Comparison of ENCODE assay signal across 11 mouse cellular contexts in genomic region chr7:143108200-143108599, GRCm38 (mm10). TPM values are rescaled to one million over a fixed set of nuclear protein-coding genes. Genes with fewer than 3 reads are reported as not detected.
DNase-seq lines count a peak whose midpoint lies in the region; ATAC-seq and TF ChIP-seq lines count a peak whose summit lies in the region.
"Had no signal": no experiment of that assay in that cellular context is flagged by ENCODE, and none has a peak within 500 bp of the region (broad histone marks: within the 10 kb centered on the region; RNA-seq: fewer than 3 reads in every experiment).

No protein-coding gene starts in this region.

- H3K36me3 ChIP-seq in hindbrain, postnatal 0 days (ENCODE audit: insufficient read depth, low read length): no peaks in the 10 kb centered on the region
- H3K36me3 ChIP-seq in hindbrain, embryonic 11.5 days (ENCODE audit: control insufficient read depth, insufficient read depth, low read length): no peaks in the 10 kb centered on the region
- H3K36me3 ChIP-seq in heart, embryonic 11.5 days (ENCODE audit: control insufficient read depth, insufficient read depth, low read length): no peaks in the 10 kb centered on the region
- H3K36me3 ChIP-seq in midbrain, embryonic 11.5 days (ENCODE audit: control insufficient read depth, insufficient read depth, low read length): no peaks in the 10 kb centered on the region
- H3K36me3 ChIP-seq: embryonic facial prominence, embryonic 13.5 days had no signal

- H3K4me2 ChIP-seq in hindbrain, postnatal 0 days (ENCODE audit: low read depth, low read length): no peak overlapping the region
- no peak overlapping the region for H3K4me2 ChIP-seq in hindbrain, embryonic 11.5 days (replicated peaks; ENCODE audit: low read depth, low read length)
- H3K4me2 ChIP-seq in heart, embryonic 11.5 days: peak overlapping the region; percentile 83
- H3K4me2 ChIP-seq in midbrain, embryonic 11.5 days: no peak overlapping the region

- H3K9me3 ChIP-seq in hindbrain, postnatal 0 days (ENCODE audit: low read length): no peaks in the 10 kb centered on the region
- H3K9me3 ChIP-seq in hindbrain, embryonic 11.5 days (ENCODE audit: control insufficient read depth, low read length): no peaks in the 10 kb centered on the region
- no peaks in the 10 kb centered on the region for H3K9me3 ChIP-seq in heart, embryonic 11.5 days (replicated peaks; ENCODE audit: control insufficient read depth, low read length)
- H3K9me3 ChIP-seq in midbrain, embryonic 11.5 days (ENCODE audit: control insufficient read depth, low read length): no peaks in the 10 kb centered on the region
- H3K9me3 ChIP-seq: embryonic facial prominence, embryonic 13.5 days had no signal

- WGBS in hindbrain, postnatal 0 days: 32% methylated on average over 5 of the region's 5 CpGs
- WGBS in hindbrain, embryonic 11.5 days: 52% methylated on average over 5 of the region's 5 CpGs
- 45% methylated on average over 5 of the region's 5 CpGs for WGBS in heart, embryonic 11.5 days (ENCODE audit: insufficient replicate concordance)
- WGBS in midbrain, embryonic 11.5 days: 37% methylated on average over 5 of the region's 5 CpGs

- peak; percentile 21; the same call in 1 of the 2 replicates for ATAC-seq in hindbrain, postnatal 0 days
- ATAC-seq in hindbrain, embryonic 11.5 days (ENCODE audit: low FRiP score): no peak
- ATAC-seq in heart, embryonic 11.5 days (replicated peaks; ENCODE audit: insufficient number of reproducible peaks, low FRiP score, low TSS enrichment): no peak
- no peak for ATAC-seq in monocyte, adult 5-6 weeks (replicated peaks; ENCODE audit: insufficient number of reproducible peaks, low FRiP score, low TSS enrichment, poor library complexity, severe bottlenecking)
- ATAC-seq in midbrain, embryonic 11.5 days (ENCODE audit: low FRiP score): no peak

- H3K9ac ChIP-seq in hindbrain, postnatal 0 days (replicated peaks; ENCODE audit: low read length): no peak overlapping the region
- H3K9ac ChIP-seq in hindbrain, embryonic 11.5 days (ENCODE audit: low read depth, low read length): no peak overlapping the region
- 0 out of 2 replicates have a peak overlapping the region, but pooled peaks have one; percentile 22 for H3K9ac ChIP-seq in heart, embryonic 11.5 days (ENCODE audit: low read depth, low read length)
- H3K9ac ChIP-seq in midbrain, embryonic 11.5 days (ENCODE audit: low read length): no peak overlapping the region

- no peak overlapping the region for H3K27ac ChIP-seq in hindbrain, postnatal 0 days
- H3K27ac ChIP-seq in hindbrain, embryonic 11.5 days (ENCODE audit: low read depth, low read length): no peak overlapping the region
- no peak overlapping the region for H3K27ac ChIP-seq in heart, embryonic 11.5 days (ENCODE audit: low read depth, low read length)
- no peak overlapping the region for H3K27ac ChIP-seq in midbrain, embryonic 11.5 days (ENCODE audit: low read depth, low read length)
- H3K27ac ChIP-seq: embryonic facial prominence, embryonic 13.5 days had no signal

- H3K27me3 ChIP-seq in hindbrain, postnatal 0 days (ENCODE audit: insufficient read depth, low read length): peaks cover 34% of the 10 kb centered on the region
- peaks cover 34% of the 10 kb centered on the region for H3K27me3 ChIP-seq in hindbrain, embryonic 11.5 days (ENCODE audit: control insufficient read depth, insufficient read depth, low read length)
- H3K27me3 ChIP-seq in heart, embryonic 11.5 days (ENCODE audit: control insufficient read depth, insufficient read depth, low read length): peaks cover 42% of the 10 kb centered on the region
- peaks cover 36% of the 10 kb centered on the region for H3K27me3 ChIP-seq in midbrain, embryonic 11.5 days (ENCODE audit: control insufficient read depth, insufficient read depth, low read length)

- DNase-seq in hindbrain, postnatal 0 days (ENCODE audit: low spot score): peak; percentile 37
- DNase-seq in hindbrain, embryonic 11.5 days (ENCODE audit: low spot score): no peak
- DNase-seq in kidney, adult 8-10 months: peak; percentile 61 to 75
- DNase-seq in lung, postnatal 14 days: peak; percentile 64
- no peak for DNase-seq in midbrain, embryonic 11.5 days (ENCODE audit: low spot score, missing footprints)
- DNase-seq in left cerebral cortex, adult 11 months (ENCODE audit: low spot score): no peak
- DNase-seq: right cerebral cortex, postnatal 14 days; thymus, postnatal 4 days had no signal

- TF ChIP-seq CTCF in hindbrain, postnatal 0 days (IDR thresholded peaks at IDR 0.05; ENCODE audit: low read depth): peak; percentile 39

- H3K4me3 ChIP-seq in hindbrain, postnatal 0 days (ENCODE audit: low read length): no peak overlapping the region
- no peak overlapping the region for H3K4me3 ChIP-seq in hindbrain, embryonic 11.5 days (ENCODE audit: low read depth, low read length)
- peak overlapping the region; percentile 51 for H3K4me3 ChIP-seq in heart, embryonic 11.5 days (ENCODE audit: low read depth, low read length)
- no peak overlapping the region for H3K4me3 ChIP-seq in midbrain, embryonic 11.5 days (ENCODE audit: low read depth, low read length)

- H3K4me1 ChIP-seq in hindbrain, postnatal 0 days (ENCODE audit: insufficient read depth, low read length): no peaks in the 10 kb centered on the region
- H3K4me1 ChIP-seq in hindbrain, embryonic 11.5 days (replicated peaks; ENCODE audit: control insufficient read depth, insufficient read depth, low read length): 0 out of 2 replicates have a peak, but pooled peaks cover 2% of the 10 kb centered on the region
- H3K4me1 ChIP-seq in heart, embryonic 11.5 days (ENCODE audit: control insufficient read depth, insufficient read depth, low read length): peaks cover 60% of the 10 kb centered on the region
- H3K4me1 ChIP-seq in midbrain, embryonic 11.5 days (ENCODE audit: control insufficient read depth, insufficient read depth, low read length): peaks cover 3% of the 10 kb centered on the region

RNA-seq across cellular contexts. Expression of gene Kcnq1, which starts 2.0 kb away (rescaled TPM):
- 1.2 and 1.9 TPM in 2 replicates for total RNA-seq in hindbrain, postnatal 0 days (2014; rRNA removed)
- 1.1 and 1.4 TPM in 2 replicates for polyA plus RNA-seq in hindbrain, postnatal 0 days (2015; fragmentation: Nextera tagmentation; extraction: Ambion mirVana)
- polyA plus RNA-seq in hindbrain, embryonic 11.5 days (2014; fragmentation: Nextera tagmentation; extraction: Ambion mirVana): 1.7 and 2.5 TPM in 2 replicates
- polyA plus RNA-seq in heart, embryonic 11.5 days (2014; fragmentation: Nextera tagmentation; extraction: Ambion mirVana): 9.2 and 12.1 TPM in 2 replicates
- total RNA-seq in monocyte, adult 5-6 weeks (2017): not detected in 3 replicates
- 1.1 and 1.6 TPM in 2 replicates for polyA plus RNA-seq in midbrain, embryonic 11.5 days (2014; fragmentation: Nextera tagmentation; extraction: Ambion mirVana)

RNA-seq across cellular contexts. Expression of gene Trpm5, which starts 13.8 kb away (rescaled TPM):
- total RNA-seq in hindbrain, postnatal 0 days (2014; rRNA removed): 2.1 and 3.0 TPM in 2 replicates
- 2.0 and 2.6 TPM in 2 replicates for polyA plus RNA-seq in hindbrain, postnatal 0 days (2015; fragmentation: Nextera tagmentation; extraction: Ambion mirVana)
- 0.27 and 0.88 TPM in 2 replicates for polyA plus RNA-seq in hindbrain, embryonic 11.5 days (2014; fragmentation: Nextera tagmentation; extraction: Ambion mirVana)
- 1.2 and 2.4 TPM in 2 replicates for polyA plus RNA-seq in heart, embryonic 11.5 days (2014; fragmentation: Nextera tagmentation; extraction: Ambion mirVana)
- total RNA-seq in monocyte, adult 5-6 weeks (2017): 0.11 TPM in 1 of 3 replicates, not detected in the others
- polyA plus RNA-seq in midbrain, embryonic 11.5 days (2014; fragmentation: Nextera tagmentation; extraction: Ambion mirVana): 0.57 and 0.70 TPM in 2 replicates

RNA-seq across cellular contexts. Expression of gene Tssc4, which starts 39.2 kb away (rescaled TPM):
- total RNA-seq in hindbrain, postnatal 0 days (2014; rRNA removed): 106 and 118 TPM in 2 replicates
- polyA plus RNA-seq in hindbrain, postnatal 0 days (2015; fragmentation: Nextera tagmentation; extraction: Ambion mirVana): 101 and 102 TPM in 2 replicates
- polyA plus RNA-seq in hindbrain, embryonic 11.5 days (2014; fragmentation: Nextera tagmentation; extraction: Ambion mirVana): 59.0 and 63.8 TPM in 2 replicates
- 36.2 and 48.4 TPM in 2 replicates for polyA plus RNA-seq in heart, embryonic 11.5 days (2014; fragmentation: Nextera tagmentation; extraction: Ambion mirVana)
- total RNA-seq in monocyte, adult 5-6 weeks (2017): 5.2 to 10.4 TPM (median 8.2 TPM) in 3 replicates
- 61.1 and 63.8 TPM in 2 replicates for polyA plus RNA-seq in midbrain, embryonic 11.5 days (2014; fragmentation: Nextera tagmentation; extraction: Ambion mirVana)

RNA-seq across cellular contexts. Expression of gene Cd81, which starts 55.7 kb away (rescaled TPM):
- total RNA-seq in hindbrain, postnatal 0 days (2014; rRNA removed): 758 and 776 TPM in 2 replicates
- 708 and 751 TPM in 2 replicates for polyA plus RNA-seq in hindbrain, postnatal 0 days (2015; fragmentation: Nextera tagmentation; extraction: Ambion mirVana)
- 263 and 264 TPM in 2 replicates for polyA plus RNA-seq in hindbrain, embryonic 11.5 days (2014; fragmentation: Nextera tagmentation; extraction: Ambion mirVana)
- polyA plus RNA-seq in heart, embryonic 11.5 days (2014; fragmentation: Nextera tagmentation; extraction: Ambion mirVana): 632 and 701 TPM in 2 replicates
- total RNA-seq in monocyte, adult 5-6 weeks (2017): 75.1 to 86.6 TPM (median 75.4 TPM) in 3 replicates
- 256 and 276 TPM in 2 replicates for polyA plus RNA-seq in midbrain, embryonic 11.5 days (2014; fragmentation: Nextera tagmentation; extraction: Ambion mirVana)

Comparison
In these comparisons a context has a peak if more than half of its experiments do, and no peak if none do; other contexts are left out.
1. DNase-seq: peak in hindbrain, postnatal 0 days (single experiment), kidney, adult 8-10 months (2 of 2) and lung, postnatal 14 days (single experiment); none in hindbrain, embryonic 11.5 days (single experiment), midbrain, embryonic 11.5 days (single experiment) and left cerebral cortex, adult 11 months (single experiment).